ENCODE assay signal across 22 mouse cellular contexts in the genomic region with DNA sequence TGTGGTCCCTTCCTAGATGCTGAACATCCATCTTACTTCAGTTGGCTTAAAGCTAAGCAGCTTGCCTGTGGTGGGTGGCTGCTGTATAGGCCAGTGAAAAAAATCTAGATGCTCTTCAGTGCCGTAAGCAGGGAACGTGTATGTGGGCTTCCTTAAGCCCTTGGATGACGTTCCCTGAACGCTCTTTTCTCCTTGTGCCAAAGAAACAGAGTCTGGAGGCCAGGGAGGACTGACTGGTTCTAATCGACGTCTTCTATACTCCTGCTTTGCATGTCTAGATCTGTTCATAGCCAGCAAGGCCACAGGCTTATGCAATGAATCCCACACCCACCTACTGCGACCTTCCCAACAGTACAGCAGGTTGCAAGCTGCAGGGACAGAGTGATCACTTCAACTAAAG.
DNase-seq lines count a peak whose midpoint lies in the region; ATAC-seq and TF ChIP-seq lines count a peak whose summit lies in the region.
"Had no signal": no experiment of that assay in that cellular context is flagged by ENCODE, and none has a peak within 500 bp of the region (broad histone marks: within the 10 kb centered on the region; RNA-seq: fewer than 3 reads in every experiment).

No protein-coding gene starts in this region.

- no peaks in the 10 kb centered on the region for H3K27me3 ChIP-seq in hindbrain, postnatal 0 days (ENCODE audit: insufficient read depth, low read length)
- H3K27me3 ChIP-seq in hindbrain, embryonic 12.5 days = no peaks in the 10 kb centered on the region
- H3K27me3 ChIP-seq: forebrain, embryonic 15.5 days; heart, embryonic 12.5 days; intestine, embryonic 15.5 days; kidney, embryonic 15.5 days; liver, embryonic 13.5 days had no signal

- H3K9ac ChIP-seq in hindbrain, postnatal 0 days (replicated peaks; ENCODE audit: low read length) = no peak overlapping the region
- H3K9ac ChIP-seq in hindbrain, embryonic 12.5 days = no peak overlapping the region
- H3K9ac ChIP-seq: forebrain, embryonic 15.5 days; heart, embryonic 12.5 days; hindbrain, embryonic 14.5 days; intestine, embryonic 15.5 days; kidney, embryonic 15.5 days; liver, embryonic 13.5 days; lung, embryonic 14.5 days had no signal

- WGBS in hindbrain, postnatal 0 days = 65% methylated on average over 7 of the region's 7 CpGs
- WGBS in hindbrain, embryonic 12.5 days = 77% methylated on average over 7 of the region's 7 CpGs

- peak overlapping the region; percentile 18; the same call in 1 of the 2 replicates for H3K27ac ChIP-seq in hindbrain, postnatal 0 days
- H3K27ac ChIP-seq in hindbrain, embryonic 12.5 days = no peak overlapping the region
- H3K27ac ChIP-seq: forebrain, embryonic 15.5 days; gastrocnemius, adult 2 months; hindbrain, embryonic 14.5 days; kidney, embryonic 15.5 days; liver, embryonic 13.5 days had no signal

- DNase-seq in hindbrain, postnatal 0 days (ENCODE audit: low spot score) = no peak
- peak; percentile 39 for DNase-seq in right cerebral cortex, adult 18-20 months
- DNase-seq in right cerebral cortex, postnatal 4 days = no peak
- DNase-seq in fat pad, adult 2 months (ENCODE audit: extremely low read depth, low read depth, low spot score) = peak; percentile 88
- no peak for DNase-seq in adrenal gland, adult 2 months
- DNase-seq in heart, postnatal 25 days (ENCODE audit: low spot score) = no peak
- DNase-seq: adrenal gland, postnatal 25 days; cerebellum, adult 18-20 months; cerebellum, postnatal 25 days; gastrocnemius, adult 2 months; heart, postnatal 14 days; kidney, postnatal 4 days; liver, embryonic 13.5 days; lung, embryonic 14.5 days; lung, postnatal 36 days; thymus, postnatal 25 days had no signal

- peaks cover 13% of the 10 kb centered on the region; the same call in 1 of the 2 replicates for H3K4me1 ChIP-seq in hindbrain, postnatal 0 days (ENCODE audit: insufficient read depth, low read length)
- H3K4me1 ChIP-seq in hindbrain, embryonic 12.5 days = peaks cover 5% of the 10 kb centered on the region; the same call in 1 of the 2 replicates
- H3K4me1 ChIP-seq: forebrain, embryonic 15.5 days; intestine, embryonic 15.5 days; kidney, embryonic 15.5 days; liver, embryonic 13.5 days had no signal

- H3K4me3 ChIP-seq in hindbrain, postnatal 0 days (ENCODE audit: low read length) = no peak overlapping the region
- no peak overlapping the region for H3K4me3 ChIP-seq in hindbrain, embryonic 12.5 days
- H3K4me3 ChIP-seq: forebrain, embryonic 15.5 days; gastrocnemius, adult 2 months; heart, embryonic 12.5 days; intestine, embryonic 15.5 days; kidney, embryonic 15.5 days; liver, embryonic 13.5 days had no signal

- H3K4me2 ChIP-seq in hindbrain, postnatal 0 days (ENCODE audit: low read depth, low read length) = no peak overlapping the region
- no peak overlapping the region for H3K4me2 ChIP-seq in hindbrain, embryonic 12.5 days (replicated peaks)
- H3K4me2 ChIP-seq: forebrain, embryonic 15.5 days; heart, embryonic 12.5 days; intestine, embryonic 15.5 days; kidney, embryonic 15.5 days; liver, embryonic 13.5 days; lung, embryonic 14.5 days had no signal

- ATAC-seq in hindbrain, postnatal 0 days = no peak
- ATAC-seq in hindbrain, embryonic 12.5 days (ENCODE audit: low FRiP score) = no peak
- ATAC-seq: forebrain, embryonic 15.5 days; intestine, embryonic 15.5 days had no signal

- no peak for TF ChIP-seq CTCF in hindbrain, postnatal 0 days (IDR thresholded peaks at IDR 0.05; ENCODE audit: low read depth)

- no peaks in the 10 kb centered on the region for H3K36me3 ChIP-seq in hindbrain, postnatal 0 days (ENCODE audit: insufficient read depth, low read length)
- no peaks in the 10 kb centered on the region for H3K36me3 ChIP-seq in hindbrain, embryonic 12.5 days
- H3K36me3 ChIP-seq: forebrain, embryonic 15.5 days; liver, embryonic 13.5 days had no signal

- intact Hi-C loops in heart, postnatal 25 days (cut with DNase I) = no loop called here

- no peaks in the 10 kb centered on the region for H3K9me3 ChIP-seq in hindbrain, postnatal 0 days (ENCODE audit: low read length)
- no peaks in the 10 kb centered on the region for H3K9me3 ChIP-seq in hindbrain, embryonic 12.5 days (replicated peaks)
- H3K9me3 ChIP-seq: forebrain, embryonic 15.5 days; heart, embryonic 12.5 days; intestine, embryonic 15.5 days; kidney, embryonic 15.5 days; liver, embryonic 13.5 days had no signal

Comparison
In these comparisons a context has a peak if more than half of its experiments do, and no peak if none do; other contexts are left out.
1. DNase-seq: peak in right cerebral cortex, adult 18-20 months (single experiment) and fat pad, adult 2 months (single experiment); none in hindbrain, postnatal 0 days (single experiment), right cerebral cortex, postnatal 4 days (single experiment), adrenal gland, adult 2 months (single experiment) and heart, postnatal 25 days (single experiment).